Mouse (Mus musculus): ENCODE measurements around the gene Raf1.

- TF ChIP-seq CTCF (IDR thresholded peaks at IDR 0.05; ENCODE audit: low read depth) (no peak), EP300 (IDR thresholded peaks at IDR 0.05; ENCODE audit: low read depth) (no peak)
These were observed 26.6 kb downstream of the Raf1 start for GRCm38 (mm10) chr6:115649792-115650365.

All from liver, postnatal 0 days (tissue).